Mouse (Mus musculus) naive thymus-derived CD4-positive, alpha-beta T cell, adult 2 months (primary cell): ENCODE data around the gene Fibin.

Experiments used
- DNase-seq: peaks from one replicate; pipeline ENCODE4 v3.0.0-alpha.2; 2011; ENCODE audit warnings: low read depth

Fibin gene

DNA sequence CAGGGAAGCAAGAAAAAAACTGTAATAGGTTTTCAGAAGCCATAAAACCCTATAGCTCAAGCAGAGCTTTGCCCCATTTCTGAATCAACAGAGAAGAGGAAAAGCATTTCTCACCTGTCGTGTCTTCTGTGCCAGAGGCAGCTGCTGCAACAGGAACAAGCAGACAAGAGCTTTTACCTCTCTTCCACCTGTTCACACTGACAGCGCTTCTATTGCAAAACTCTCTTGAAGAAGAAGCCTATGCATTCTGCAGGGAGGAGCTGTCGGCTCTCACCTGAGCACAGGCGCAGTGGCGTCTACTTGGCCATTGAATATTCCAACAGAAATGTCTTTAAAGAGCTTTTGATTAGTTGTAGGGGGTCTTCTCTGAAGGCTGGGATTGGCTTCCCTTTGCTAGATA is 48.9 kb downstream of the Fibin start:
- DNase-seq, result no peak

DNA sequence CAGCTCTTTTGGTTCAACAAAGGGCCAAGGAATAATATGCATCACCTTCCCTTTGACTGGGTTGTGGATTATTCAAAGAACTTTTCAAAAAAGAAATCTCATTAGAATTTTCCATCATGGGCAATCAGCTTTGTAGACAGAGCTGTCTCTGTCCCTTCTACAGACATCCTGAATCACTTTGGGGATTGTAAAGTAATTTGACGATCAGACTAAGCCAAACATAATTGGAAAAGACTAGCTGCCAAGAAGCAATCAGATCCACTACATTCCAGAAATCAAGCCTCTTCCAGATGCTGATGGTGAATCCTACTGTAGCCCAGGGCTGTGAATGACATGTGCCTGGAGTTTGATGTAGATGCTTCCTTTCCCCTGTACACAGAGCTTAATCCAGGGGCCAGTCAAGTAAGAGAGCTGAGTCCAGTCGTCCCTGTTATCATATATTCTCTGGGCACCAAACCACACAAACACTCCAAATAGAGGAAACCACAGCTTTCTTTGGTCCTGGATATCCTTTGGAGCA is 49.6 kb downstream of the Fibin start:
- no peak for DNase-seq
